Mouse (Mus musculus) activated CD4-positive, CD25-positive, alpha-beta regulatory T cell, adult 4 months (primary cell): ENCODE data around the gene Nop14. TPM values are rescaled to one million over a fixed set of nuclear protein-coding genes. Genes with fewer than 3 reads are reported as not detected.

Experiments
- ATAC-seq: one replicate; pipeline ENCODE4 v1.8.0; 2017
- polyA plus RNA-seq, 2 experiments: library from polyadenylated mRNA; unstranded; fragments of 100-300 nt; shearing (Covaris generic); gene quantifications; one replicate each; pipeline ENCODE4 v1.2.1; 2017

Gene Nop14
- 10 to 100 TPM; 22.4 to 26.0 TPM for polyA plus RNA-seq

- ATAC-seq, result peak; percentile 91
These were observed at the start of gene Nop14, which contains the start of gene Grk4 for GRCm38 (mm10) chr5:34659686-34660590. Nop14 (minus strand) TSS chr5:34660148. Grk4 (plus strand) TSS chr5:34660379.

DNA sequence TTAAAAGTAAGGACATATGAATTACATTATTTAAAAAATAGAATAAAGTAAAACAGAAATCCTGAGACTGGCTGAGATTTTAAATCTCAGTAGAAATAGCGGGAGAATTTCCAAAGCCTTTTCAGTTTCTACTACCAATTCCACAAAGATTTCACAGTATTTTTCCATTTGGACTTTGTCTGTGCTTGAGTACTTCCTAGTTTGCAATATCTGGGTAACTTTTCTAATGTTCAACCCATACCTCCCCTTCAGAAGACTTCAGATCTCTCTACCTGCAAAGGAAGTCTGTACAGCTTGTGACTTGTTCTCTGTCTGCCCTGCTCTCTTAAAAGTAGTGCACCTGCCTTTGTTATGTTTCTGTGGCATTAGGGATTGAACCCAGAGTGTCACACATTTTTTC is 48.5 kb upstream of the Nop14 start:
- no peak for ATAC-seq

DNA sequence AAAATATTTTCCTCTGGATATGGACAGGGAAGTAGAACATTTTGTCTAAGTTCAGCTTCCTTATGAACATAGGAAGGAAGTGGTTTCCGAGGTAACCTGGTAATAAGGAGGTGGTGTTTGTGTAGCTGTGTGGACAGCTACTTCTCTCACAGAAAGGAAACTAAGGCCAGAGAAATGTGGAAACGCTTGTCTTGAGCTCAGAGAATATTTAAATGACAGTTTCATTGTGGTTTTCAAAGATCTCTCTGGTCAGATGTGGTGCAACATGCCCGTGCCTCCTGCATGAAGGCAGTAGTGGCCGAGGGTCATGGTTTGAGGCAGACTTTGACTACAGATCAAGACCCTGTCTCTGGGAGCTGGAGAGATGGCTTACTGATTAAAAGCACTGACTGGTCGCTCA is 35.6 kb upstream of the Nop14 start:
- no peak for ATAC-seq

GRCm38 (mm10) chr5:34692782-34693181 is 32.8 kb upstream of the Nop14 start:
- no peak for ATAC-seq

- ATAC-seq, result no peak
These were observed 29.9 kb upstream of the Nop14 start for GRCm38 (mm10) chr5:34689868-34690267.

DNA sequence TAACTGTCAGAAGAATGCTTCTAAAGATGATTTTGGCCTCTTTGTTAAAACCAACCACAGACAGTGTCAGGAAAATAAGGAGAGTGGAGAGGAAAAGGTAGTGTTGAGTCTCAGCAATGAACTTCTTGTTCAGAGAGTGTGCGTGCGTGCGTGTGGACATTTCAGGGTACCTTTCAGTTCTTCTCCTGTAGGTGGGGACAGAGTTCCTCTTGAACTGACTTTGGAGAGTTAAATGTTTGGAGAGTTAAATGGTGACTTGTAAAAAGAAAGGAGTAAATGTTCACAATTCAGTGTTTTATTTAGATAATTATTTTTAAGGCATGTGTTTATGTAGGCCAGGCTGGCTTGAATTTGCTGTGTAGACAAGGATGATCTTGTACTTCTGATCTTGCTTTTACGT is 10.3 kb upstream of the Nop14 start:
- ATAC-seq, result no peak

DNA sequence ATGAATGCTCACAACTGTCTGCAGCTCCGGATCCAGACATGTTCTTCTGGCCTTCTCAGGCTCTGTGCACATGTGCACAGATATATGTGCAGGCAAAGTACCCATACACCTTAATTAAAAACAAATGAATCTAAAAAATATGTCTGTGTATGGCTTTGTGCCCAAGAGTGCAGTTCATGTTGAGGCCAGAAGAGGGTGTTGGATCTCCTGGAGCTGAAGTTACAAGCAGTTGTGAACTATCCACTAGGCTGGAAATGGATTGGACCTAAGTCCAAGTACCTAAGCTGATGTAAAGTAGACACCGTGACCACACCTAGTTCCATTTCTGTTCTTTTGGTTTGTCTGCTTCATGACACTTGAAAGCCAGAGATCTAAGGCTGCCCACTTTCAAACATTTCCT is 9.5 kb upstream of the Nop14 start:
- no peak for ATAC-seq

DNA sequence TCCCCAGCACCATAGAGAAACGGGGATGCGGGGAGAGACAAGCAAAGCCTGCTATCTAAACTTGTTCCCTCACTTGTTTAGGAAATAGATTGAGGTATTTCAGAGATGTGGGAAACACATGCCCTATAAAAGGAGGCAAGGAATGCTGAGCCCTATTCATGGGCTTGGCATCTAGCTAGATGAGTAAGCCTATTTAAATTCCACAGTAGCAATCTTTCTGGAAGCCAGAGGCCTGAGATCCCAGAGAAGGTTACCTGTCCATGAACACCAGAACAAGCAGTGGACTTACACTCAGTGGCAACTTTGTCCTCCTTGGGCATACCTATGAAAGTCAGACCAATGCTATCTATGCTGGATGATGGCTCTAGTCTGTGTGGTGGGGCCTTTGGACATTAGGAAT is 3.3 kb upstream of the Nop14 start:
- no peak for ATAC-seq

- ATAC-seq, result no peak
These were observed 2.0 kb upstream of the Nop14 start for GRCm38 (mm10) chr5:34661909-34662308.

GRCm38 (mm10) chr5:34660591-34661130 is 713 bp upstream of the Nop14 start:
- no peak for ATAC-seq

DNA sequence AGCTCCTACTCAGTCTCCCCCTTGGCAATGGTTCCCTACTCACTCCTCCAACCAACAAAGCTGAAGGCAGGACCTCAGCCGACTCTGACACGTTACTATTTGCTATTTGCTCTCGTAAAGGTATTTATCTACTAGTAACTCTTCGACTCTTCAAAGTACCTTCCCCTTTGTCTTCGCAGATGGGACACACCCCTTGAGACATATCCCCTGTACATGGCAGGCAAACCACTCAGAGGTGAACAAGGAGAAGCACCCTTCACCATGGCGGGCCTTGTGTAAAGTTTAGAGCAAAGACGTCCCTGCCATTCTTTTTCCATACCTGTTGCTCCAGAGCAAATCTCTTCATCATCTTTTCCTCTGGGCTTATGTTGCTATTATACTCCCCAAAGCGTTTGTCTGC is 2.4 kb downstream of the Nop14 start:
- no peak for ATAC-seq

DNA sequence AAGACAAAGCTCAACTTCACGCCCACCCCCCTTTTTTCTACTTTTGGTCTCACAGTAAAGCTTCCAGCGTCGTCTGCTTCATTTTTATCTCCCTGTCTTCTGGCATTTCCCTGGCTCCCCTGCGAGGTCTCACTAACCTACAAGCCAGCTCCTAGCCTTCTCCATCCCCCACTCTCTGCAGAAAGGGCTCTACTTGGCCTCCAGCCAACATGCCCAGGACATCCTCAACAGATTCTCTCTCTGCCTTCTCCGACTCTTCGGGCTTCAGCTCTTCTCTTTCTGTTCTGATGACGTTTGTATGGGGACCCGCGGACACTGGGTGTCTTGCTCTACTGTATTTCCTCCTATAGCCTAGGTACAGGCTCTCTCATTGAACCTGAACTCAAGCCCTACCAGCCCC is 5.1 kb downstream of the Nop14 start:
- no peak for ATAC-seq

DNA sequence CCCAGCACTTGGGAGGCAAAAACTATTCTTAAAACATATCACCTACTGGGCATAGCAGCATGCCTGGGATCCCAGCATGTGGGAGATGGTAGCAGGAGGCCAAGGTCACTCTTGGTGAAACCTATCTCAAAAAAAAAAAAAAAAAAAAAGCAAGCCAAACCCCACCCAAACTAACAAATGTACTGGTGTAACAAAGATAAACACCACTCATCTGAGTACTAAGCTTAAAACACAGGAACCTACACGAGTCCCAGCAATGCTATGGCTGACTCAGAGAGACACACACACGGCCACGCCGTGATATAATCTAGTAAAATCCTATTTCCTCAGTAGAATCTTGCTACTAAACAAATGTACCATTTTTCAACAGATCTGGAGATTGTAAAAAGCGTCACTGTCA is 7.0 kb downstream of the Nop14 start:
- no peak for ATAC-seq

DNA sequence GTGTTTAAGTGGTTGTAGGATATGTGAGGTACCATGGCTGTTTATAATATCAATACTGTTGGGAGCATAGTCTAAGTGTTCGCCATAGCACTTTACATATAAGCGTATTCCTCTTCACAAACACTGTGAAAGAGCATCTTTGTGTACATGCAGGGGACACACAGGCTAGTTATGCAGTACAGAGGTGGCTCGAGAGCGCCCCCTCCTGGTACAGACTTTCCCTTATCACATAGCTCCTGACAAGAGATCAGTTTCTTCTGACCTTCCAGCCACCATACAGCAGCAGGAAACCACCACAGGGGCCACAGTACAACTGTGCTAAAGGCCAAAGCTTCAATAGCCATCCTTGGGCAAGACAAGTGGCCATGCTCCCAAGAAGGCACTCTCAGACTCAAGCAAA is 12.4 kb downstream of the Nop14 start:
- peak; percentile 47 for ATAC-seq

- ATAC-seq, result peak; percentile 79
These were observed 17.0 kb downstream of the Nop14 start for GRCm38 (mm10) chr5:34642932-34643331.

GRCm38 (mm10) chr5:34641991-34642390 is 18.0 kb downstream of the Nop14 start:
- ATAC-seq, result no peak

DNA sequence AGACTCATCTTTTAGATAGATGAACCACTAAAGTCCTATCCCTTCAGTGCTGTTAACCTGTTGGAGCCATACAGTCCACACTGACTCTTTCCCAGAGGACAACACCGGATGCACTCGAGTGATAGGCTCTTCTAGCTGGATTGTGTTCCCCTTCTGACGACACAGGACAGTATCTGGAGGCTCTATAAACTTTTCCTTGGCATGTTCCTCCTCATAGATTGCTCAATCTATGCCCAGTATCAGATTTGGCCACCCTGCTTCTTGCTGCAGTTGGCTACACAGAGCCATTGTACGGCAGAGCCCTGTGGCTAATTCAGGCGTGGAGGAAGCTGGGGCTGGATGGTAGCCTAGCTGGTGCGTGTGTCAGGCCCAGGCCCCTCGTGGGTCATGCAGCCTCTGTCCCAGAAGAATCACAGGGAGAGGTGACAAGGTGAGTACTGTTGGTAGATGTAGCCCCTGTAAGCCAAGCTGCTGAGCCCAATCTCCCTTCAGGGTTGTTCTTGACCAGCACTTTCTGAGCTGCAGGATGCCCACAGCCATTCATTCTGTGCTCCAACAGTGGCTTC is 22.3 kb downstream of the Nop14 start:
- ATAC-seq, result no peak

- ATAC-seq, result peak; percentile 77
These were observed 23.3 kb downstream of the Nop14 start, which contains the start of gene Mfsd10 for GRCm38 (mm10) chr5:34636481-34637287. Mfsd10 (minus strand) TSS chr5:34637212.

DNA sequence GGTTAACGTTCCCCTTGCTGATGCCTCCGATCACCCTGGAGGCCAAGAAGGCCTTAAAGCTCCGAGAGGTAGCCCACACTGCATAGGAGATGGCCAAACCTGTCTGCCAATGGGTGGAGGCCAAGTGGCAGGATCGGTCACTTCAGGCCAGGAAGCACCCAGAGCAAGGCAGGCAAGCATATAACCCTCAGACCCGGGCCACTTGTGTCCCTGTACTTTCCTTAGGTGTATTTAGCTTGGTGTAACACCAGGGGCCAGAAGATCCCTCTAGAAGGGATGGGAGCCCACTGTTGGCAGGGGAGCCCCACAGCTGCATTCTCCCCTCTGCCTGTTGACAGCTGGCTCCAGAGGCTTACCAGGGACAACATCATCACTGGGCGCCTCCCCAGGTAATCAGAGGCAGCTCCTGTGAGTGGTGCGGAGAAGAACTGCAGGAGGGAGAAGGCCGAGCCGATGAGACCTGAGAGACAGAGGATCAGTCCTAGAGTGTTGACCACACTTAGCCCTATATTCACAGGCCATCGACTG is 24.2 kb downstream of the Nop14 start:
- no peak for ATAC-seq

DNA sequence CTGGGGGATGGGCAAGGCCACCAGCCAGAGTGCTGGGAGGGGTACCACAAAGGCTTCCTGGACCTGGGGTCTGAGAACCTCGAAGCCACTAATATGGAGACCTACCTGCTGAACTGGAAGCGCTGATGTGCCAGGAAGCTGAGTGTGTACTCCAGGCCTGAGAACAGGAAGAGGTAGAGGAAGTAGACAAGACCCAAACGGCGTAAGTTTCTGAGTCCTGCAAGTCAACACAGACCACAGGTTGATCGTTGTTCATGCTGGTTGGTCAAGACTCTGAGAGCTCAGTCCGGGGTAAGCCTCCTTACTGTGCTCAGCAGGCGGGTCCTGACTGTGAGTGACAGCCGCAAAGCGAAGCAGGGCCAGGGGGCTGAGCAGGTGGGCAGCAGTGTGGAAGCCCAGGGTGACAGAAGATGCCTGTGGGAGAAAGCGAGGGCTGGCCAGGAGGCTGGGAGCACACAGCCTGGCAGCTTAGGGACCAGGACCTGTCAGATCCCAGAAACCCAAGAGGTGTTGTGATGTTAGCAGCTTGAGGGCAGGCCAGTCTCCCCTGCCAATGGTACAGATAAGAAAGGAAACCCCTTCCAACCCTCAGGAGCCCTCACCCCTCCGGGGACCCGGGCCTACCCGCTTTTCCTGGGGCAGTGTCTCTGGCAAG is 25.1 kb downstream of the Nop14 start:
- no peak for ATAC-seq

GRCm38 (mm10) chr5:34633641-34634040 is 26.3 kb downstream of the Nop14 start:
- no peak for ATAC-seq

GRCm38 (mm10) chr5:34632996-34633395 is 27.0 kb downstream of the Nop14 start:
- ATAC-seq, result no peak
